Mouse (Mus musculus): ENCODE data around the gene Lingo1.

GRCm38 (mm10) chr9:56753386-56753785 lies 42.9 kb downstream of the Lingo1 start:
- TF ChIP-seq CTCF (conservative IDR thresholded peaks at IDR 0.05 in 1 of 2, IDR thresholded peaks at IDR 0.05 in 1 of 2; ENCODE audit: low read depth in 2 of 2, low read length in 2 of 2) (no peak), ETS1 (conservative IDR thresholded peaks at IDR 0.05; ENCODE audit: low read depth, low read length) (no peak), POLR2AphosphoS2 (IDR thresholded peaks at IDR 0.05; ENCODE audit: low read depth, low read length) (no peak), EP300 (IDR thresholded peaks at IDR 0.05; ENCODE audit: low read length) (no peak), POLR2A (IDR thresholded peaks at IDR 0.05; ENCODE audit: low read depth, low read length) (no peak), MEF2A (IDR thresholded peaks at IDR 0.05; ENCODE audit: borderline replicate concordance, low read depth, low read length) (no peak), JUND (conservative IDR thresholded peaks at IDR 0.05; ENCODE audit: low read depth, low read length) (no peak), TCF12 (IDR thresholded peaks at IDR 0.05; ENCODE audit: low read depth, low read length) (no peak)
